Mouse (Mus musculus) lung, embryonic 15.5 days (tissue): ENCODE measurements around the gene Plekho1. TPM values are rescaled to one million over a fixed set of nuclear protein-coding genes. Genes with fewer than 3 reads are reported as not detected.
"Not testable (repeated sequence)": the region's sequence is repeated elsewhere in the genome, so short reads cannot be mapped to it uniquely, and the experiment has no call there.

Source experiments
- ATAC-seq: fragments of 200-750 bp; cut with Nextera tagmentation; 2 replicates; pipeline ENCODE4 v1.8.0; 2017; ENCODE audit warnings: moderate number of reproducible peaks, borderline replicate concordance; ENCODE audit not compliant: low FRiP score, low TSS enrichment; ENCODE audit errors: extremely low read depth
- H3K27ac ChIP-seq: fragments of 300-500 bp; sonication (generic); 2 replicates; pipeline ENCODE4 v1.5.1; 2015; ENCODE audit warnings: moderate library complexity, mild to moderate bottlenecking, inconsistent platforms
- H3K27me3 ChIP-seq: fragments of 300-500 bp; sonication (generic); 2 replicates; pipeline ENCODE4 v1.6.1; 2015; ENCODE audit warnings: inconsistent platforms
- H3K36me3 ChIP-seq: fragments of 300-500 bp; sonication (generic); 2 replicates; pipeline ENCODE4 v1.6.1; 2015; ENCODE audit warnings: inconsistent platforms
- H3K4me1 ChIP-seq: fragments of 300-500 bp; sonication (generic); 2 replicates; pipeline ENCODE4 v1.6.1; 2015; ENCODE audit warnings: inconsistent platforms
- H3K4me2 ChIP-seq: fragments of 300-500 bp; sonication (generic); 2 replicates; pipeline ENCODE4 v1.6.1; 2015; ENCODE audit warnings: inconsistent platforms, mild to moderate bottlenecking, moderate library complexity
- H3K4me3 ChIP-seq: fragments of 300-500 bp; sonication (generic); 2 replicates; pipeline ENCODE4 v1.5.1; 2015; ENCODE audit warnings: mild to moderate bottlenecking, inconsistent platforms
- H3K9ac ChIP-seq: fragments of 300-500 bp; sonication (generic); 2 replicates; pipeline ENCODE4 v1.6.1; 2015; ENCODE audit warnings: inconsistent platforms
- H3K9me3 ChIP-seq: fragments of 300-500 bp; sonication (generic); 2 replicates; pipeline ENCODE4 v1.6.1; 2016; ENCODE audit warnings: inconsistent platforms
- WGBS: fragments of 180-500 bp; shearing (Covaris S2); methylation state at CpG from one replicate; pipeline ENCODE4 v1.1.7; 2015; 5-methylcytosine and 5-hydroxymethylcytosine counted together
- polyA plus RNA-seq: library from polyadenylated mRNA; unstranded; fragments of >200 nt; fragmentation: Nextera tagmentation; extraction: Ambion mirVana; gene quantifications from 2 replicates; pipeline ENCODE4 v1.2.1, GENCODE M21; 2015

Gene Plekho1
- polyA plus RNA-seq, 1 experiment from 2014 or later: 38.2 TPM

- ATAC-seq: peak; percentile 57
- WGBS: 32% methylated on average over 10 of the region's 10 CpGs
- H3K4me1 ChIP-seq: peaks cover 77% of the 10 kb centered on the region
- H3K36me3 ChIP-seq: peaks cover 35% of the 10 kb centered on the region
- peak overlapping the region; percentile 88 for H3K27ac ChIP-seq
- H3K27me3 ChIP-seq: no peaks in the 10 kb centered on the region
- H3K4me3 ChIP-seq: no peak overlapping the region
- no peak overlapping the region for H3K9ac ChIP-seq
- H3K9me3 ChIP-seq: no peaks in the 10 kb centered on the region
- no peak overlapping the region for H3K4me2 ChIP-seq
Observed at GRCm38 (mm10) chr3:95988969-95989368, 6.8 kb downstream of the Plekho1 start.

- no peak overlapping the region for H3K9ac ChIP-seq
- H3K4me2 ChIP-seq: no peak overlapping the region
- WGBS: 96% methylated on average over 1 of the region's 1 CpGs
- no peaks in the 10 kb centered on the region for H3K9me3 ChIP-seq
- H3K27me3 ChIP-seq: no peaks in the 10 kb centered on the region
- no peak overlapping the region for H3K4me3 ChIP-seq
- no peak for ATAC-seq
- H3K4me1 ChIP-seq: peaks cover 69% of the 10 kb centered on the region
- peaks cover 35% of the 10 kb centered on the region for H3K36me3 ChIP-seq
- H3K27ac ChIP-seq: peak overlapping the region; percentile 88; the same call in 1 of the 2 replicates
Observed at GRCm38 (mm10) chr3:95988138-95988537, 7.7 kb downstream of the Plekho1 start.

GRCm38 (mm10) chr3:95987386-95988110 lies 8.3 kb downstream of the Plekho1 start:
- Histone ChIP-seq H3K4me1 (peaks cover 65% of the 10 kb centered on the region), H3K4me2 (no peak overlapping the region), H3K36me3 (peaks cover 35% of the 10 kb centered on the region), H3K27ac (no peak overlapping the region), H3K4me3 (no peak overlapping the region), H3K27me3 (no peaks in the 10 kb centered on the region), H3K9ac (no peak overlapping the region; the same call in 1 of the 2 replicates), H3K9me3 (no peaks in the 10 kb centered on the region)
- no peak for ATAC-seq
- WGBS: 66% methylated on average over 6 of the region's 6 CpGs

GRCm38 (mm10) chr3:95986984-95987383 lies 8.8 kb downstream of the Plekho1 start:
- Histone ChIP-seq H3K4me2 (no peak overlapping the region), H3K9ac (no peak overlapping the region), H3K9me3 (no peaks in the 10 kb centered on the region), H3K4me1 (peaks cover 60% of the 10 kb centered on the region), H3K27me3 (no peaks in the 10 kb centered on the region), H3K4me3 (no peak overlapping the region), H3K36me3 (peaks cover 35% of the 10 kb centered on the region), H3K27ac (peak overlapping the region; percentile 95)
- no peak for ATAC-seq
- 56% methylated on average over 4 of the region's 4 CpGs for WGBS

DNA sequence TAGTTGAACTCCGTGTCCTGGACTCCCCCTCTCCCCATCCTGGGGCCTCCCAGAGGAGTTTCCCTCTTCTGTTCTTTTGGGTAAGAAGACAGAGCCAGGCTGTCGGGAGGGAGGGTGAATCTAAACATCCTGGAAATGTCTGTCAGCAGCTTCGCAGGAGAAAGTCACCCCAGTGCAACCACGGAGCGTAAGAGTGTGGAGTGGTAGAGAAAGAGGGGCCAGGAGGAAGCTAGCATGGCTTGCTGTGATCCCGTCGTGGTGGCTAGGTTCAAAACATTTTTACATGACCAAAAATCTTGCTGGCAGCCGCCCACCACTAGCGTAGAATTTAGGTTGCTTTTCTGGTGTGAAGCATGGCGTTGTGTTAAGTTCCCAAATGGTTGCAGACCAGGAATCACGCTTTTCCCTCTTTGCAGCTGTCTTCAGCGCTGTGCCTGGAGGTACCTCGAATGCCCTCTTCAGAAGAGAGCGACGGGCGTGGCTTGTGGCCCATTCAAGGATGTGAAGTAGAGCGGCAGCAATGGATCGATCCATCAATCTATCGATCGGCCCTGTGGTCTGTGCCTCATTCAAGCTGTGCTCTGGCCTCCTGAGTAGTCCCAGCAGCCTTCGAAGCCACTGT lies 9.7 kb downstream of the Plekho1 start:
- H3K9ac ChIP-seq: peak overlapping the region; percentile 11
- WGBS: 3% methylated on average over 21 of the region's 21 CpGs
- H3K36me3 ChIP-seq: peaks cover 26% of the 10 kb centered on the region
- no peaks in the 10 kb centered on the region for H3K27me3 ChIP-seq
- peak overlapping the region; percentile 53 for H3K4me2 ChIP-seq
- H3K4me3 ChIP-seq: peak overlapping the region; percentile 18; the same call in 1 of the 2 replicates
- H3K9me3 ChIP-seq: no peaks in the 10 kb centered on the region
- peak; percentile 67; the same call in 1 of the 2 replicates for ATAC-seq
- H3K27ac ChIP-seq: peak overlapping the region; percentile 95
- peaks cover 60% of the 10 kb centered on the region for H3K4me1 ChIP-seq

- H3K27me3 ChIP-seq: no peaks in the 10 kb centered on the region
- peak overlapping the region; percentile 11 for H3K9ac ChIP-seq
- WGBS: 4% methylated on average over 12 of the region's 12 CpGs
- peak overlapping the region; percentile 95 for H3K27ac ChIP-seq
- H3K4me2 ChIP-seq: peak overlapping the region; percentile 53
- ATAC-seq: peak; percentile 88
- H3K36me3 ChIP-seq: peaks cover 19% of the 10 kb centered on the region
- peaks cover 56% of the 10 kb centered on the region for H3K4me1 ChIP-seq
- H3K4me3 ChIP-seq: peak overlapping the region; percentile 18; the same call in 1 of the 2 replicates
- no peaks in the 10 kb centered on the region for H3K9me3 ChIP-seq
Observed at GRCm38 (mm10) chr3:95985209-95986000, 10.4 kb downstream of the Plekho1 start.

- 90% methylated on average over 4 of the region's 4 CpGs for WGBS
- Histone ChIP-seq H3K27me3 (no peaks in the 10 kb centered on the region), H3K9ac (no peak overlapping the region), H3K36me3 (no peaks in the 10 kb centered on the region), H3K4me1 (peaks cover 26% of the 10 kb centered on the region), H3K27ac (no peak overlapping the region), H3K4me2 (no peak overlapping the region), H3K9me3 (no peaks in the 10 kb centered on the region), H3K4me3 (no peak overlapping the region)
- ATAC-seq: no peak
Observed at GRCm38 (mm10) chr3:95982129-95982528, 13.7 kb downstream of the Plekho1 start.

- ATAC-seq: no peak
- Histone ChIP-seq H3K9me3 (no peaks in the 10 kb centered on the region), H3K4me2 (no peak overlapping the region), H3K27ac (no peak overlapping the region), H3K27me3 (no peaks in the 10 kb centered on the region; the same call in 1 of the 2 replicates), H3K4me3 (no peak overlapping the region), H3K36me3 (no peaks in the 10 kb centered on the region), H3K9ac (no peak overlapping the region), H3K4me1 (peaks cover 9% of the 10 kb centered on the region)
- 72% methylated on average over 12 of the region's 12 CpGs for WGBS
Observed at GRCm38 (mm10) chr3:95980276-95980970, 15.4 kb downstream of the Plekho1 start.

GRCm38 (mm10) chr3:95978265-95978664 lies 17.5 kb downstream of the Plekho1 start:
- Histone ChIP-seq H3K4me3 (no peak overlapping the region), H3K27ac (no peak overlapping the region)

DNA sequence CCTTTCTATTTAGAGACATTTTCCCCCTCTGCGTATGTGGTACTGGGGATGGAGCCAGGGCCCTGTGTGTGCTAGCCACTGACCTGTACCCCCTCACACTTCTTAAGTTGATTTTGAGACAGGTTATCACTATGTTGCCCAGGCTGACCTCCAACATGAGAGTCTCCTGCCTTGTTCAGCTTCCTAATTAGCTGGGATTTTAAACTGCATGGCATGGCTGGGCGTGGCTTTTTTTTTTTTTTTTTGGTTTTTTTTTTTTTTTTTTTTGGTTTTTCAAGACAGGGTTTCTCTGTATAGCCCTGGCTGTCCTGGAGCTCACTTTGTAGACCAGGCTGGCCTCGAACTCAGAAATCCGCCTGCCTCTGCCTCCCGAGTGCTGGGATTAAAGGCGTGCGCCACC lies 18.2 kb downstream of the Plekho1 start:
- not testable (repeated sequence) for ATAC-seq, H3K9me3 ChIP-seq, H3K4me1 ChIP-seq, H3K9ac ChIP-seq, H3K27ac ChIP-seq, H3K4me3 ChIP-seq, H3K4me2 ChIP-seq, H3K36me3 ChIP-seq
- WGBS: 91% methylated on average over 7 of the region's 7 CpGs
- H3K27me3 ChIP-seq: peaks cover 10% of the 10 kb centered on the region; the same call in 1 of the 2 replicates

More at GRCm38 (mm10) chr3:95978265-95978664, 17.5 kb downstream of the Plekho1 start:
- H3K27me3 ChIP-seq: peaks cover 5% of the 10 kb centered on the region; the same call in 1 of the 2 replicates
- 71% methylated on average over 9 of the region's 9 CpGs for WGBS
- H3K9ac ChIP-seq: no peak overlapping the region
- ATAC-seq: no peak
- H3K9me3 ChIP-seq: no peaks in the 10 kb centered on the region
- H3K4me1 ChIP-seq: peaks cover 3% of the 10 kb centered on the region
- H3K36me3 ChIP-seq: no peaks in the 10 kb centered on the region
- H3K4me2 ChIP-seq: no peak overlapping the region

DNA sequence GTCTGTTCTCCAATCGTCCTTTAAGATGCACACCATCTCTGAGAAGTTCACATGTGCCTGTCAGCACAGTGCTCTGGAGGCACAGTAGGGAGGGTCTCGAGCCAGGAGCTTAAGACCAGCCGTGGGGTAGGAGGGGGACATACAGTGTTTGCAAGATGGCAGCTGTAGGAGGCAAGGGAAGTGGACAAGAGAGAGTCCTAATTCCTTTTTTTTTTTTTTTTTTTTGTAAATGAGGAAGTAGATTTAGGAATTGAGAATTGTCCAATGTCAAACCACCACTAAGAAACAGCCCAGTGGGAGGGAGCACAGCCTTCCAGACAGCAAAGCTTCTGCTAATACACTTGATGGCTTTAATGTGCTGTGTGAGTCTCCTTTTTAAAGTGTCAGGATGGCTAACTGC lies 18.7 kb downstream of the Plekho1 start:
- Histone ChIP-seq H3K4me2 (no peak overlapping the region), H3K27me3 (peaks cover 11% of the 10 kb centered on the region; the same call in 1 of the 2 replicates), H3K4me3 (no peak overlapping the region), H3K4me1 (peaks cover 11% of the 10 kb centered on the region), H3K27ac (no peak overlapping the region), H3K9ac (no peak overlapping the region), H3K36me3 (no peaks in the 10 kb centered on the region), H3K9me3 (no peaks in the 10 kb centered on the region)
- 55% methylated on average over 3 of the region's 3 CpGs for WGBS
- ATAC-seq: no peak
